Mouse (Mus musculus) liver, embryonic 11.5 days (tissue): Measurements from ENCODE around the gene Zfp3. TPM values are rescaled to one million over a fixed set of nuclear protein-coding genes. Genes with fewer than 3 reads are reported as not detected.

Experiments used
- ATAC-seq: fragments of 200-750 bp; cut with Nextera tagmentation; replicated peaks from 2 replicates; pipeline ENCODE4 v1.8.0; 2017; ENCODE audit warnings: moderate number of reproducible peaks, mild to moderate bottlenecking, moderate TSS enrichment, moderate library complexity; ENCODE audit not compliant: low FRiP score
- DNase-seq: peaks from one replicate; pipeline ENCODE4 v3.0.0-alpha.2; 2017; ENCODE audit warnings: low spot score
- H3K27ac ChIP-seq: fragments of 300-500 bp; sonication (generic); 2 replicates; pipeline ENCODE4 v1.5.1; 2014; ENCODE audit warnings: mild to moderate bottlenecking, low read depth, low read length, control low read depth
- H3K27me3 ChIP-seq: fragments of 300-500 bp; sonication (generic); replicated peaks from 2 replicates; pipeline ENCODE4 v1.6.1; 2014; ENCODE audit warnings: low read length, mixed read lengths; ENCODE audit not compliant: control insufficient read depth, insufficient read depth
- H3K36me3 ChIP-seq: fragments of 300-500 bp; sonication (generic); 2 replicates; pipeline ENCODE4 v1.6.1; 2014; ENCODE audit warnings: mild to moderate bottlenecking, low read length, moderate library complexity, mixed read lengths; ENCODE audit not compliant: control insufficient read depth, insufficient read depth
- H3K4me1 ChIP-seq: fragments of 300-500 bp; sonication (generic); replicated peaks from 2 replicates; pipeline ENCODE4 v1.6.1; 2014; ENCODE audit warnings: low read length, mixed read lengths; ENCODE audit not compliant: control insufficient read depth, insufficient read depth
- H3K4me2 ChIP-seq: fragments of 300-500 bp; sonication (generic); 2 replicates; pipeline ENCODE4 v1.6.1; 2014; ENCODE audit warnings: mild to moderate bottlenecking, control low read depth, moderate library complexity
- H3K4me3 ChIP-seq: fragments of 300-500 bp; sonication (generic); 2 replicates; pipeline ENCODE4 v1.5.1; 2014; ENCODE audit warnings: low read depth, low read length, control low read depth
- H3K9ac ChIP-seq: fragments of 300-500 bp; sonication (generic); 2 replicates; pipeline ENCODE4 v1.6.1; 2014; ENCODE audit warnings: low read depth, low read length, control low read depth
- H3K9me3 ChIP-seq: fragments of 300-500 bp; sonication (generic); 2 replicates; pipeline ENCODE4 v1.6.1; 2016; ENCODE audit warnings: low read length, inconsistent platforms, mixed read lengths; ENCODE audit not compliant: control insufficient read depth
- WGBS: fragments of 180-500 bp; shearing (Covaris S2); extraction: QIAGEN DNeasy Blood & Tissue Kit; methylation state at CpG from one replicate; pipeline ENCODE4 v1.1.7; 2014; 5-methylcytosine and 5-hydroxymethylcytosine counted together
- polyA plus RNA-seq: library from polyadenylated mRNA; unstranded; fragments of >200 nt; fragmentation: Nextera tagmentation; extraction: Ambion mirVana; gene quantifications from 2 replicates; pipeline ENCODE4 v1.2.1, GENCODE M21; 2014

The Zfp3 gene
- polyA plus RNA-seq, result 3.3 and 4.0 TPM in 2 replicates

DNA sequence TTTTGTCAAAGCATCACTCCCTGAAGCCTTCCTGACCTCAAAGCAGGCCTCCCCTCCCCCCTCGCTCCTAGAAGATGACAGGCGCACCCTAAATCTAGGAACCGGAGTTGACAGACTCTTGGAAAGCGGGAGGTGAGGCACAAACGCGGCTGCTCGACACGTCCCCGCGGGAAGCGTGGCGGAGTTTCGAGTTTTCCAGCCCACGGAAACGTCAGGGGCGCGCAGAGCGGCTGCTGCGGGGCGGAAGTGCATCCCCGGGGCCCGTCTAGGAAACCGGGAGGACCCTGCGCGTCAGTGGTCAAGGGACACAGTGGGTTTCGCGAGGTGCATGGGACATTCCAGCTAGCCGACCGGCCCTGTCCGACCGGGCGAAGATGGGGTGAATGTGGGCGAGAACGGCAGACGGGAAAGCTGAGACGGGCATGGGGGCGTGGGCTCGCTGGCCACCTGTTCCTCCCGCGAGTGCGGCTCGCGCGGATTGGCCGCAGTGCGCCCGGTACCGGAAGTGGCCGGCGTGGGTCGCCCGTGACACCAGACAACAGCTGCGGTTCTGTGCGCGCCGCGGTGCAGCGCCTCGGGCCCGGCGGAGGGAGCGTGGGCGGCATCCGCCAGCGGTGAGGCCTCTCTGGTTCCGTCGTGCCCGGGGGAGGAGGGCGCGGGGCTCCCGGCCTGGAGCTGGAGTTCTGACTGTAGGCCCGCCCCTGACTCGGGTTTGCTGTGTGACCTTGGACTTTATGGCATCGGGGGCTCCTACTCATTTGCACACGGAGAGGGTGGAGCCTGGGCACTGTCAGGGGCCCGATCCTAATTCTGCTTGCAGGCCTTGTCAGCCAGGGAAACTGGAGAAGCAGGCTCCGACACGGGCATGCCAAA, at the start of gene Zfp3:
Zfp3 (plus strand) TSS at position 274 of the 873 bp plus-strand sequence.
- H3K27ac ChIP-seq, result peak within 1 kb of the TSS; percentile 86
- 1% methylated on average over 78 of the region's 78 CpGs for WGBS
- peak within 1 kb of the TSS; percentile 79 for H3K4me2 ChIP-seq
- H3K9ac ChIP-seq, result peak within 1 kb of the TSS; percentile 86
- H3K27me3 ChIP-seq, result no peaks in the 10 kb centered on the region
- no peaks in the 10 kb centered on the region for H3K9me3 ChIP-seq
- H3K36me3 ChIP-seq, result peaks cover 3% of the 10 kb centered on the region; the same call in 1 of the 2 replicates
- H3K4me3 ChIP-seq, result peak within 1 kb of the TSS; percentile 82
- DNase-seq (peak; percentile 82), ATAC-seq (peak; percentile 88)
- peaks cover 5% of the 10 kb centered on the region; the same call in 1 of the 2 replicates for H3K4me1 ChIP-seq

DNA sequence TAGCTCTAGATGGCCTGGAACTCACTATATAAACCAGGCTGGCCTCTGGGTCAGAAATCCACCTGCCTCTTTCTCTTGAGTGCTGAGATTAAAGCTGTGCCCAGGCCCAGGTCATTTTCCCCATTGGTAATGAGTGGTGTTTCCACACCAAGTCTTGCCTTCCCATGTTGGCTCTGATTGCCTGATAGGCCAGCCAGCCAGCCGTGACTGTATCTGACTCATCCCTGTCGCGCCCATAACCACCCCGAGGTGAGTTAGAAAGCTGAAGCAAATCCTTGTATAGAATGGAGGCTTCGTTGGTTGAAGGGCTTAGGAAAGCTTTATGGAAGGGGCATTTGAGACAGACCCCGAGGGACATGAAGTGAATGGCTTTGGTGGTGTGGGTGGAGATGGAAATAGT, 48.2 kb upstream of the Zfp3 start:
- H3K36me3 ChIP-seq, result peaks cover 10% of the 10 kb centered on the region; the same call in 1 of the 2 replicates
- H3K27ac ChIP-seq, result no peak overlapping the region
- WGBS, result 75% methylated on average over 6 of the region's 6 CpGs
- H3K9ac ChIP-seq, result no peak overlapping the region
- no peaks in the 10 kb centered on the region for H3K9me3 ChIP-seq
- DNase-seq (no peak), ATAC-seq (no peak)
- no peaks in the 10 kb centered on the region for H3K27me3 ChIP-seq
- no peak overlapping the region for H3K4me3 ChIP-seq
- H3K4me2 ChIP-seq, result no peak overlapping the region
- H3K4me1 ChIP-seq, result no peaks in the 10 kb centered on the region

DNA sequence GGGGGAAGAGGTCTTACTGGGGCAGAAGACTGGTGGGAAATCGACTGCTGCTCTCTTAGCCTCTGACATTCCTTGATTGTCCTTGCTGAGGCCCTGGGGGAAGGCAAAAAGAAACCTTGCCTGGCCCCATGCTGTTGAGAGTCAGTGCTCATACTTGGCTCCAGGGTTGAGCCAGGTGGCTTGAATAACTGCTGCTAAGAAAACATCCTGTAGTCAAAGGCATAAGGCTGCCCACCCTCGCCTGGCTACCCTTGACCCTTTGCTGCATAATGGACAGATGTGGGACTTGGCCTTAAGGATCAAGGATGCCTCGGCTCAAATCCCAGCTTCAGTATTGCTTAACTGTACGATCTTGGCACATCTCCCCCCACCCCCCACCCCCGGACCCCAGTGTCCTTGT, 45.5 kb upstream of the Zfp3 start:
- ATAC-seq (no peak), DNase-seq (no peak)
- H3K36me3 ChIP-seq, result peaks cover 16% of the 10 kb centered on the region; the same call in 1 of the 2 replicates
- no peak overlapping the region for H3K9ac ChIP-seq
- H3K4me2 ChIP-seq, result no peak overlapping the region
- H3K4me3 ChIP-seq, result no peak overlapping the region
- no peak overlapping the region for H3K27ac ChIP-seq
- WGBS, result 81% methylated on average over 5 of the region's 5 CpGs
- no peaks in the 10 kb centered on the region for H3K9me3 ChIP-seq
- H3K4me1 ChIP-seq, result no peaks in the 10 kb centered on the region
- H3K27me3 ChIP-seq, result no peaks in the 10 kb centered on the region

DNA sequence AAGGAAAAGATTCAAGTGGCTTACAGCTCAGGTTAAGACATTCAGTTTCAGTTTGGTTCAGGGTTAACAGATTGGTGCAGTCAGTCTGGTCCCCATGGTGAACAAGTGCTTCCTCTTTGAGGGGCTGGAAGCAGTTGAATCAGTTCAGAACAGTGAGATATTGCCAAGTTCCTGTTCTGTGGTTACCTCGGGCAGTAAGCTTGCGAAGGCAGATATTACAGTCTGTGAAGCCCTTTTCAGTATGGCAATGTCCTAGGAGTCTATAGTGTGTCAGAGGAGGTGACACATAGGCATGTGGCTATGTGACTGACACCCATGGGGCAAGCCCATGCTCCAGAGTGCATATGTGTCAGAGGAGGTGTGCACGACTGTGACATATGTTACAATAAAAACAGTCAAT, 43.4 kb upstream of the Zfp3 start:
- no peak overlapping the region for H3K9ac ChIP-seq
- DNase-seq (no peak), ATAC-seq (no peak)
- H3K4me2 ChIP-seq, result no peak overlapping the region
- WGBS, result 55% methylated on average over 3 of the region's 3 CpGs
- peaks cover 28% of the 10 kb centered on the region; the same call in 1 of the 2 replicates for H3K36me3 ChIP-seq
- no peaks in the 10 kb centered on the region for H3K27me3 ChIP-seq
- H3K9me3 ChIP-seq, result no peaks in the 10 kb centered on the region
- H3K4me3 ChIP-seq, result no peak overlapping the region
- no peak overlapping the region for H3K27ac ChIP-seq
- no peaks in the 10 kb centered on the region for H3K4me1 ChIP-seq

DNA sequence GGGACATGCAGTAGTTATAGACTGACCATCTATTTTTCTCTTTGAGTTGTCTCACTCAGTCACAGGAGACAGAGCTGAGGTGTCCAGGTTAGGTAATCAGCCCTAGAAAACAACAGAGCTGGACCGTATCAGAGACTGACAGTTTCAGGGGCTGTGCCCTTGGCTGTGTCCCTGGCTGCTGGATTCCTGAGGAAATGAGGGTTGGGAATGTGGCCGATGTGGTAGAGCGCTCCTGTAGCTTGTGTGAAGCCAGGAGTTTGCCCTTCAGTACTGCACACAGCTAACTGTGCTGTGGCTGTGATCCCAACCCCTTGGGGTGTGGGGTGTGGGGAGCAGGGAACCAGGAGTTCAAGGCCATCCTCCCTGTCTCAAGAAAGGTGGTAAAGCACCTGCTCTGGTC, 42.9 kb upstream of the Zfp3 start:
- WGBS, result 90% methylated on average over 3 of the region's 3 CpGs
- no peak for ATAC-seq
- H3K36me3 ChIP-seq, result peaks cover 29% of the 10 kb centered on the region
- H3K27ac ChIP-seq, result no peak overlapping the region
- H3K4me3 ChIP-seq, result no peak overlapping the region
- no peaks in the 10 kb centered on the region for H3K9me3 ChIP-seq
- H3K4me1 ChIP-seq, result no peaks in the 10 kb centered on the region
- DNase-seq, result no peak
- no peaks in the 10 kb centered on the region for H3K27me3 ChIP-seq
- no peak overlapping the region for H3K9ac ChIP-seq
- H3K4me2 ChIP-seq, result no peak overlapping the region

DNA sequence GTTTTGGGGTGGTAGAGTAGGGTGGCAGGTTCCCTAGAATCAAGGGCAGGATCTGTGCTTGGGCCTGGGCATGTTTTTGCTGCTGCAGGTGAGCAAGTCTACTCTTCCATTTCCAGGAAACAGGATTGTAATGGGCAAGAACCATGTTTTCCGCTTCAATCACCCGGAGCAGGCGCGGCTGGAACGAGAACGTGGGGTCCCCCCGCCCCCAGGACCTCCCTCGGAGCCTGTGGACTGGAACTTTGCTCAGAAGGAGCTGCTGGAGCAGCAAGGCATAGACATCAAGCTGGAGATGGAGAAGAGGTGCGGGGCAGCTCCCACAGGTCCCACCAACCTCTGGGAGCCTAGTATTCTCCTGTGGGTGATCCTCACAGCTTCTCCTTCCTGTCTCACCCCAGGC, 39.3 kb upstream of the Zfp3 start:
- H3K9ac ChIP-seq, result no peak overlapping the region
- no peak for ATAC-seq
- no peaks in the 10 kb centered on the region for H3K27me3 ChIP-seq
- DNase-seq, result no peak
- no peaks in the 10 kb centered on the region for H3K4me1 ChIP-seq
- H3K27ac ChIP-seq, result no peak overlapping the region
- peaks cover 32% of the 10 kb centered on the region for H3K36me3 ChIP-seq
- no peaks in the 10 kb centered on the region for H3K9me3 ChIP-seq
- 88% methylated on average over 9 of the region's 9 CpGs for WGBS
- no peak overlapping the region for H3K4me3 ChIP-seq
- no peak overlapping the region for H3K4me2 ChIP-seq

DNA sequence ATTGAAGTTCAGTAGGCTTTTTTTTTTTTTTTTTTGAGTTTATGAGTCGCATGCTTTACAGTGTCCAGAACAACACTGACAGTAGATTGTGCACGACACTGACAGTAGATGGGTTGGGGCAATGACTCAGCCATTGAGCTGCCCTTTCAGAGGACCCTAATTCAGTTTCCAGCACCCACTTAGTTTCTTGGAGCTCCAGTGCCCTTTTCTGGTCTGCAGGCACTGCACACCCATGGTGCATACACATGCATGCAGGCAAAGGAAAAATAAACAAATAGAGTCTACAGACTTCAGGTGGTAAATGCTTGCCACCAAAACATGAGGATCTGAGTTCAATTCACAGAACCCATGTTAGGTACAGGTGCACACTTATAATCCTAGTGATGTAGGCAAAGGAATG, 37.4 kb upstream of the Zfp3 start:
- no peaks in the 10 kb centered on the region for H3K27me3 ChIP-seq
- ATAC-seq (no peak), DNase-seq (no peak)
- H3K4me2 ChIP-seq, result no peak overlapping the region
- peaks cover 26% of the 10 kb centered on the region for H3K36me3 ChIP-seq
- no peak overlapping the region for H3K9ac ChIP-seq
- no peaks in the 10 kb centered on the region for H3K9me3 ChIP-seq
- no peak overlapping the region for H3K4me3 ChIP-seq
- H3K27ac ChIP-seq, result no peak overlapping the region
- no peaks in the 10 kb centered on the region for H3K4me1 ChIP-seq
- 84% methylated on average over 2 of the region's 2 CpGs for WGBS

DNA sequence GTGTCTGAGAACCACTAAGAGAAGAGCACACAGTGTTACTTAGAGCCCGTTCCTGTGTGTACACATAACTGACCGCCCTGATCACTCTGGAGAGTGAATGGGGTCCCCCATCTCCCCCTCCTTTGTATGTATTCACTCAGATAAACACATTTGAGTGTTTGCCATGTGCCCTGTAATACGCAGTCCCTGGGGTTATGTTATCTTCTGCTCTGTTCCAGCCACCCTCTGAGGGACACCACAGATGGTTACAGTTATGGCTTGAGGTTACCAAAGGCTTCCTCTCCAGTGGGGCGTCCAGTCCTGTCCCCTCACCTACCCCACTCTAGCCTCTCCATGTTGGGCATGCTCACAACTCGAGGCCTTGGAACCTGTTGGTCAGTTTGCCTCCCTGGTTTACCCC, 36.6 kb upstream of the Zfp3 start:
- Histone ChIP-seq H3K4me3 (no peak overlapping the region), H3K36me3 (peaks cover 23% of the 10 kb centered on the region), H3K4me1 (no peaks in the 10 kb centered on the region), H3K27me3 (no peaks in the 10 kb centered on the region), H3K27ac (no peak overlapping the region), H3K9me3 (no peaks in the 10 kb centered on the region), H3K4me2 (no peak overlapping the region), H3K9ac (no peak overlapping the region)
- DNase-seq (no peak), ATAC-seq (no peak)
- 65% methylated on average over 5 of the region's 5 CpGs for WGBS
